Mouse (Mus musculus) kidney, adult 11 months (tissue): ENCODE measurements around the gene Rbks.
A peak's percentile ranks its signal among the peaks of the same experiment; 100 is the strongest.
"Not testable (repeated sequence)": the region's sequence is repeated elsewhere in the genome, so short reads cannot be mapped to it uniquely, and the experiment has no call there.

Experiments used
- DNase-seq: peaks from one replicate; pipeline ENCODE4 v3.0.0; 2022

Rbks gene

DNA sequence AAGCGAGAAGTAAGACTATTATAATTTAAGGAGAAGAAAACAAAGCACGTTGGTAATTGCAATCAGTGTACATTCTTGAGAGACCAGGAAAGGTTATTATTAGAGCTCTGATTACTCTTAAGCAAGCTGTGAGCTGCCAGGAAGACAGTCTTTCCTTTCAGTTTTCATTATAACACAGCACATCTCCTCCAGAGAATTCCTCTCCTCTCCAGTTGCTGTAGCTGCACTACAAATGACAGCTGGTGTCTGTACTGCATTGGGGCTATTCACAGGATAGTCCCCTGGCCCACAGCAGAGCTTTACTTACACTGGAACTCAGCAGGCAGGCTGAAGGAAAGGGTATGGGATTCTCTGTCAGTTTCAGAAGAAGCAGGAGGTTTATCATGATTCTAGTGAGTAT, 24.0 kb downstream of the Rbks start:
- no peak for DNase-seq

DNA sequence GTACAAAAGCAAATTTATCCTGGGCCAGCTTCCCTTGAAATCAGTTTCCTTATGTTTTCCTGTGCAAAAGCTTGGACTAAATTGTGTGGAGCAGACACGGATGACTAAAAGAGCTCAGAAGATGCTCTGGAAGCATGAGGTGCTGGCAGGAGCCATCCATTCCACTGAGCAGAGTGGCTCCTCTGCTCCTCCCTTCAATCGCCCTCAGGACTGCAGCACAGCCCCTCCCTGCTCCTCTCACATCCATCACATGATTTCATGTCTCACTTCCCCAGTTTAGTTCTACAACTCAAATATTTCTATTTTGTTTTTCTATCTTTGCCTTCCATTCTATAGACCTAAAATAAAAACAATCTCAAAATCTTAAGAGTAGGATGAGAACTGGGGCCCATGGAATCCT, 26.3 kb downstream of the Rbks start:
- DNase-seq: no peak

DNA sequence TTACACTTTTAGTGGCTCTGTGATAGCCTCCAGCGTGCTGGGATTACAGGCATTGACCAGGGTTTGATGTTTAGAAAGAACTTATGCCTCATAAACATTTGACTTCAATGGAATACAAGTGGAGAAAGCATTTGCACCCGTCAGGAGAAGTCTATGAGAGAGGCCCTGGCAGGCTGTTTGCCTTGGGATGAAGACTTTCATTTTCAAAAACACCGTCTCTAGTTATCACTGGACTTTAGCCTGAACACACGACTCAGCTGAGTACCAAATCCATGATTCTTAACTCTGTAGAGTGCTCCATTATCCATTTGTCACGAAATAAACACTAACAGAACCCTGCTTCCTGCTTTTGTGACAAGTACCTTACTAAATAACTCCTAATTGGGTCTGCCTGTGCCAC, 27.4 kb downstream of the Rbks start:
- no peak for DNase-seq

DNA sequence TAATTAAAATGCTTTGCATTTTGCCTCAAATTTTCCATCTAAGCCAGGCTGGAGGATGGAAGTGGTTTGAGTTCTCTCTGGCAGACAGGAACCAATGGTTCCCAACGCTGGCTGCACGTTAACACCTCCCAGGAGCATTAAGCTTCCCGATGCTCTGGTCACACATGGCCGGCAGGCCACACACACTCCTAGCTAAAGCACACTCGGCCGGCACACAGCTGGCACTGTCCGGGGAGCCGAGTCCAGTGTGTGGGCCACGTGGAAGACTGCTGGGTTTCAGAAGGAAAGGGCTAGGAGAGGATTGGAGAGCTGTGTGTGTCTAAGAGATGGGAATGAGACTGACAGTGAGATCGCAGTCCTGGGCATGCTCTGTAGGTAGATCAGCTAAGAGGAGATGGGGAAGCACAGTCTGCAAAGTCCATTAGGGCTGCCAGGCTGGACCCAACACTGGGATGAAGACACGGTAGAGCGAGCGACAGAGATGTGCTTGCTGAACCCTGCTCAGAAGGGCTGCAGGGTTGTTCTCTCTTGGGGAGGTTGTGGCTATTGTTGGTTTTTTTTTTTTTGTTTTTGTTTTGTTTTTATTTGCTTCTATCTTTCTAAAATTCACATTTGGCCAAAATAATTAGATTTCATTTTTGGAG, 29.0 kb downstream of the Rbks start:
- no peak for DNase-seq

DNA sequence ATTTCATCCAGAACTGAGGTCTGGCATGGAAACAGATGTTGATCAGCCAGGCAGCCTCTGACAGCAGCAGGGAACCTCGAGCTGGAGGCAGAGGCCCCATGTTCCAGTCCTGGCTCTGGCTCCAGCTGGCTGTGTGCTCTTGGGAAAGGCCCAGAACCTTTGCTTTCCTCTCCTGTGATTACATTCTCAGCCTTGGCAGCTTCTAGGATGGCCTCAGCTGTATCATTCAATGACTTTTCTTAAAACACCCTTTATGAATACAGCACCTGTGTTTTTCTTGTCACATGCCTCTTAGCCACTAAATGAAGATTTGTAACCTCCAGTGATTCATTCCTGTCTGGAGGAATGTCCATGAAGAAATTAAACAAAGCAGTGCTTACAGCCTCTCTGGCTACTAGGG, 31.3 kb downstream of the Rbks start:
- DNase-seq: no peak

DNA sequence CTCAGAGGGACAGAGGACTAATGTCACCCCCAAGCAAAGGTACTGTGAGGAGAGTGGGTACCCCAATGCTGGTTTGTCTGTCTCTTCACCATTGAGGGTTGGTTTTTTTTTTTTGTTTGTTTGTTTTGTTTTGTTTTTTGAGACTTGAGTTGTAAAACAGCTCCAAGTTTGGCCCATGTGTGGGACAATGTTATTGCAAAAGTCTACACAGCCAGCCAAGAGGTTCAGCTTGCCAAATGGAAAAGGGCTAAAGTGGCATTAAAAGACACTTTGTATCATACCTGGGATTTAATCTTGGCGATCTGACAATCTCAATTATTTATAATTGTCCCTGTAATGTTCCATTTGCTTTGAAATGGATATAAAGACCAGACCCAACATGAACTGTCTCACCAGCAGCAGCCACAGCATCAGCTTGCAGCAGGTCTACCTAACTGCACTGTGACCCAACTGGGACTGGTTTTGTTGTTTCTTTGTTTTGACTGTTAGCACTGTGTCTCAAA, 41.7 kb downstream of the Rbks start:
- no peak for DNase-seq

DNA sequence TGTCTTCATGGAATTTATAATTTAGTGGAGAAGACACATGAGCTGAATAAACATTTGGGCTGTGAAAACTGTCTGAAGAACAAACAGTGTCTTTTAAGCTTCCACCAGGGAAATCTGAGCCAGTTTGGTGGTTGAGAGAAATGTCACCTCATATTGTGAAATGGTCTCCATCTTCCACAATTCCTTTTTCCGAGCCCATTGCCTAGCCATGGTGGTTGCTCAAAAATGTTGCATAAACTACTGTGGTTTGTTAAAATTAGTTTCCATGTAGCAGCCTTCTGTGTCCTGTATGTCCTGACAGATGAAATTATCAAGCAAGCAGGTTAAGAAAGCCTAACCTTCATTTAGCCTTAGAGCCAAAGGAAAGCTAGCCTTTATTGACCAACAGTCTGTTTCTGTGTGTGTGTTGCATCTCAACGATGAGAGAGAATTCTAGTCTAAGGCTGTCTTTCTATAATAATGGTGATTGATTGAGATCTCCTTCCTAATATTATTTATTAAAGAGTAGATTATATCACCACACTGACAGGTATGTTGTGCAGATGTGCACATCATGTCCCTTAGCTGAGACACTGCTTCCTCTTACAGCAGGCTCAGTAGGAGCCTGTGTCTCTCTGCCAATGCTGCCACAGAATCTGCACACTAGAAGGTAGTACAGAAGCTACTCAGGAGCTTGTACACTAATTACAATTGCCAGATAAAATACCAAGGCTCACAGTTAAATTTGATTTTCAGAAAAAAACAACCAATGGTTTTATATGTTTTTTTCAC, 46.7 kb downstream of the Rbks start:
- DNase-seq: no peak

DNA sequence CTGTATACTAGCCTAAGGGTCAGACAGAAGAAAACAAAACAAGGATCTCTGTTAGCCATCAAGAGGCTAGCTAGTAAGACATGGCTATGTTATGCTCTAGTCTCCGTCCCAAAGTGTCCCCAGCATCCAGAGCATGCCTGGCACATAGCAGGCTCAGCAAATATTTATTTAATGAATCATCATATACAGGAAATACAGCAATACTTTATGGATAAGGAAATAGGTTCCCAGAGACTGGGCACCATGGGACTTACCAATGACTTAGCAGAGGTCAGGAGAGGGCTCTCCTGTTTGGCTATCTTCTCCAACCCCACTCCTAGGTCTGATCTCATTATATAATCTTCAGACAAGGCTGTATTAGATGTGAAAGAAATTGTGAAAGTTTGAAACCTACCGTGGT, 50.1 kb downstream of the Rbks start:
- no peak for DNase-seq

DNA sequence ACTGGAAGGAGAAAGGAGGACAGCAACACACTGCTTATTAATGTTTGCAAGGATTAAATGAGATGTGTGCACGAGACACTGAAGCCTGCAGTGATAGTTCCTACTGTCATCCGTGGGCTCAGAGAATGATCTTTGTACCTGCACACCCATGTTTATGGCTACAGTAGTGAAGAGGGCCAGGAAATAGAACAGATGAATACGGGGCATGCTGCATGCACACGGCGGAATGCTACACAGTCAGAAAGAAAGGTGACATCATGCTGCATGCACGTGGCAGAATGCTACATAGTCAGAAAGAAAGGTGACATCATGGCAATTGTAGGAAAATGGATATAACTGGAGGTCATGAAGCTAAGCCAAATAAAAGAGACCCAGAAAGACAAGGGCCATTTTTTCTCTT, 50.9 kb downstream of the Rbks start:
- no peak for DNase-seq

DNA sequence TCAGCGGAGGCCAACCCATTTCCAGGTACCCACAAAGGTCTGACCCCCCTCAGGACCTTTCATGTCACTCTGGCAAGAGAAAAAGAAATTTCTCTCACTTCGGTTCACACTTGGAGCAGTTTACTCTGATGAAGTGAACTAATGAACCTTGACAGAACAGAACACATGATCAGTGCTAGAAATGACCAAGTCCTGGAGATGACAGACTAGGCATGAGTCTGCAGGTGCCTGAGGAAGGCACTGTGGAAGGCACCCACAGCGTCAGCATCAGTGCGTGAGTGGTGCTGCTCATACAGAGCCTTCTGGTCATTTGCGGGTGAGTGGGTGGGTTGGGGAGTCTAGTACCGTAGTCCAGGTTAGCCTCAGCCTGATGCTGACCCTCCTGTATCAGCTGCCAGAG, 51.6 kb downstream of the Rbks start:
- DNase-seq: no peak

DNA sequence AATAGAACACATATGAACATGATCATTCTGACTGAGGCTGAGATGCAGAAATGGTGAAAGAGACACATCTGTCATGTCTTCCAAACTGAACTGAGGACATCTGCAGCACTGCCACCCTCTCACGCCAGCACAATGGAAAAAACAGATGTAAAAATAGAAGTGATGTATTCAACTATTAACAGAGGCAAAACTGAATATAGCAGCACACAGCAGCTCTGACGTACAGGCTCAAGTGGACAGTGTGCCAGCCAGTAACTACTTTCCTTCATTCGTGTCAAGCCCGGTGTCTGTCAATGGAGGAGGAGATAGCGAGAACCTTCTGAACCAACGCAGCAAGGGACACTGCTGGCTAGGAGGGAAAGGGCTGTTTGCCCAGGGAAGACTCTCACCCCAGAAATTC, 52.6 kb downstream of the Rbks start:
- DNase-seq: no peak

DNA sequence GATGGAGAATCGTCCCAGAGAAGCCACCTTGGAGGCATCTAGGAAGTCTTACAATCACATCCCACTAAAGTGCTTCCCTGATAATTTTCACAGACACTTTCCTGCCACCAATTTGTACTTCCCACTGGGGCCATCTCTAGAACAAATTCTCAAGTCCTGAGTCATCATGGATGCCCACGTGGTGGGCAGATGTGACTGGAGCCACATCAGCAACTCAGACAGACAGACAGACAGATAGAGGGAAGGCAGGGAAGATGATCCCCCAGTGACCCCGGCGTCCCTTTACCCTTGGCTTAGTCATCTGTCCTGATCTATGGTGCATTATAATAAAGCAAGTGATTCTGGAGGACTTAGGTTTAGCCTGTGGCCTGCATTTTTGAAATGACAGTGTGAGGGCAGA, 53.2 kb downstream of the Rbks start:
- DNase-seq: no peak

DNA sequence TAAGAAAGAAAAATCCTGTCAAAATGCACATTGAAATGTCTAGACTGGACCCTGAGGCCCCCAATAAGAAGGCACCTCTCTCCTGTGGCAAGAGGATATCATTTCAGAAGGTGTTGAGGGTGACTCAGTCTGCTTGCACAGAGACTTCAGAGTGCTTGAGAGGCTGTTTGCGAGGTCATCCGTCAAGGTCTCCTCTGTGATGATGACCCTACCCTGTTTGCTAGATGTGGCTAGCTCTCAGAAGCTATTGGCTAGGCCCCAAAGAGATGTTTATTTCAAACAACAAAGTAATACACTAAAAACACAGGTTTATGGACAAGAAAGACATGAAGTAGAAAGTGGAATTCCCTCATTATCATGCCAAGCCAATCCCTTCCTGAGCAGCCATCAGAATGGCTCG, 55.1 kb downstream of the Rbks start:
- no peak for DNase-seq

DNA sequence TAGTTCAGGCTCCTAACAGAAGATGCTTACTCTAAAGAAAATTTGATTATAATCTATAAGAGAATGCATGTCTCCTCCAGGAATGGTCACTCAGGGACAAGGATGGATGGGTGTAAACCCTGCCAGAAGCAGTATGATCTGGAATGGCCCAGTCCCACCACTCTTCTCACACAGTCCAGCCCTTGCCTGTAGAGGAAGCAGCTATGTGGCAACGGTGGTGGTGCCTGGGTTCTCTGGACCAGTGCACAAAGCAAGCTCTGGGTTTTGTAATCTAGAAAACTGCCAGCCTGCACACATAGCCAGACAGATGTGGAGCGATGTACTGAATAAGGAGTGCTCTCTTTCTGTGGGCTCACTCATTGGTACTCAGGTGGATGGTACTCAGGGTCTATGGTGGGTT, 56.9 kb downstream of the Rbks start:
- no peak for DNase-seq

DNA sequence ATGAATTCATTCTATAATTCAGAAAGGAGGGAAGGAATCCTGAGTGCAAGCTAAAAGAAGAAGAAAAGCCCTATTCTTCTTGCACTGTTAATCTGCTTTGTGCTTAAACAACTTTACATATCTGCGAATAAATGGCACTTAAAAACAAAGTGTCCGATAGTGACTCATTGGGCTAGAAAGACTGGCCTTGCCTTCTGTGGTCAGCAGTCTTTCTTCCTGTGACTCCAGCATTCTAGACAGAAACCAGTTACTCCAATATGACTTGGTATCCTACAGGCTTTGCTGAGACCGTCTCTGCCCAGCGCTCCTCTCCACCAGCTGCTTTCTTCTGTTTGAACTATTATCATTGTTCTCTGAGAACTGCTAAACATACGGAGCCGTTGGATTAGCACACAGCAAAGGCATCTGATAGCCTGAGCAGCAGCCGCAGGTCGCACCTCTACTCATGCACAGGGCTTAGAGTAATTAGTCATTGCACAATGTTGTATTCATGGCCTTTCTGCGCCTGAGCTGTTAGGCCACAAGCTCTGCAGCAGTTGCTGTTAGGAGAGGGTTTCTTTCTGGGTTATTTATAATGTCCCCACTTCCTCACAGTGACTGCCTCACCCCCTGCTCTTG, 60.7 kb downstream of the Rbks start:
- DNase-seq: no peak

DNA sequence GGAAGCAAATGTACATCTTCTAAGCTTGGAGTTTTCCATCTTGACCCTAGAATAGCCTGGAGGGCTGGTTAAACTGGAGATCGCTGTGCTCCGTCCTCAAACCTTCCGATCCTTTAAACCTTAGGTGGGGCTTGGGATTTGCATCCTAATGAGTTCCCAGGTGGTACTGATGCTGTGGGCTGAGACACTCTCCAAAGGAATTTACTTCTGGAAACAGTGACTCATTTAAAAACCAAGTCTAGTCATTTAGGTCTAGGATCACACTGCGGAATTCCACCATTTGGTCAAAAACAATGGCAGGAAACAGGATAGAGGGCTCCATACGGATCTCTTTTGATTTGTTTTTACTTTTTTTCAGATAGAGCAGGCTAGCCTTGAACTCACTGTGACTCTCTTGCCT, 62.7 kb downstream of the Rbks start:
- no peak for DNase-seq

DNA sequence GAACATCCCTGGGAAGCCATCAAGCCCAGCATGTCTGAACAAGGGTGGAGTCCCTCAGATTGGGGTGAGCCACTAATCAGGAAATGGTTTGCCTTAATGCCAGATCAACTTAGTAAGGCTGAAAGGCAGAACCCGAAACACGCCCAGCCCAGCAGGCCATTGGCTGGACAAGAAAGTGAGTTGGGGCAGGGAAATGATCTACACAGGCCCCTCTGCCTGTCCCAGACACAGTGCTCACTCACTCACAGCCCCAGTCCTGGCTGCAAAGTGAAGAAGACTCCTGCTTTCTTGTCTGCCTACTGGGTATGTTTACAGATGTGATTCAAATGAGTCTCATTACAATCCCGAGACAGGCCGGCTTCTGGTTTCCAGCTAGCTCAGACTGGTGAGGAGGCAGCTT, 63.3 kb downstream of the Rbks start:
- no peak for DNase-seq

DNA sequence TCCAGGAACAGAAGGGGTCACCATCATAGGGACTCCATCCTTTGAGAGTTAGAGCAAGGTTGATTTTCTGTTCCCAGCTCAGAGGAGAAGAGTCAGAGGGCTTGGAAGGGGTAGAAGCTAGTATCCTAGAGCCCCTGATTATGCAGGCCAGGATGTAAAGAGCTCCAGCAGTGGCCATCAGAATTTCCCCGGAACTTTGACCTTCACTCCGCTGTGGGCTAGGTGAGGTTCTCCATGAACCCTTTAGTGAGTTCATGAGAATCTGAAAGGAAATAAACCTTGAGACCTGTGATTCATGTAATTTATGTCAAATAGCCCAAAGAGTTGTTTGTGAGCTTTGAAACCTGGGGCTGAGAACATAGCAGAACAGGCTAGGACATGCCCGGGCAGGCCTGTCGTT, 66.3 kb downstream of the Rbks start:
- DNase-seq: not testable (repeated sequence)

DNA sequence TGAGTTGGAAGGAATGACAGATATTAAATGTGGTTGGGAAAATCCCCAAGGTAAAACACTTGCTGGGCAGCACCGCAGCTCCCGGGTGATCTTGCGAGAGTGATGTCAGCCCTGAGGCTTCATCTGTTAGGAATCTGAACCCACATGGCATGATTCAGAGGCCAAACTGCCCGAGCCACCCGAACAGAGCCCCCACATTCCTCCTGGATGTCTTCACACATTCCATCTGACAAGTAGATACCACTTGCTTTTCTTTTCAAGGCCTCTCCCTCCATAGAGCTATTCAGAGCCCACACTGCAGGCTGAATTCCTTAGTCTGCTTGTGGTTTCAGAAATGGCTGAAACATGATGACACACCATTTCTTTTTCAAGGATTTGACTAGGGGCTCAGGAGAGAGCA, 67.4 kb downstream of the Rbks start:
- DNase-seq: peak; percentile 28

DNA sequence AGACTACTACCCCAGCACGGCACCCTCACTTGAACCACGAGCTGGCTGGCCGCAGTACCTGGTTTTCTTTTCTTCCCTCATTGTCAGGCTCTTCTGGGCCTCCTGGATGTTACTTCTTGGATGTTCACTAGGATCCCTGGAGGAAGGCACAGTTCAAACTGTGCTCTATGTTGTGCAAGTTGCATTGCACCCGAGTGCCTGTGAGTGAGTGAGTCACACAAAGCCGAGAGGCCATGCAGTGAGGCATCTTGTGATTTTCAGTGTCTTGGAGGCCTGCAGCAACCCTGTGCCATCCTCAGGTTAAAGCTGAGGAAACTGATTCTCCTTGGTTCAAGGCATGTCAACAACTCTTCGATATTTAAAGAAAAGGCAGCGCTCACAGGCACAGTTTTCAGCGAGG, 68.9 kb downstream of the Rbks start:
- no peak for DNase-seq

DNA sequence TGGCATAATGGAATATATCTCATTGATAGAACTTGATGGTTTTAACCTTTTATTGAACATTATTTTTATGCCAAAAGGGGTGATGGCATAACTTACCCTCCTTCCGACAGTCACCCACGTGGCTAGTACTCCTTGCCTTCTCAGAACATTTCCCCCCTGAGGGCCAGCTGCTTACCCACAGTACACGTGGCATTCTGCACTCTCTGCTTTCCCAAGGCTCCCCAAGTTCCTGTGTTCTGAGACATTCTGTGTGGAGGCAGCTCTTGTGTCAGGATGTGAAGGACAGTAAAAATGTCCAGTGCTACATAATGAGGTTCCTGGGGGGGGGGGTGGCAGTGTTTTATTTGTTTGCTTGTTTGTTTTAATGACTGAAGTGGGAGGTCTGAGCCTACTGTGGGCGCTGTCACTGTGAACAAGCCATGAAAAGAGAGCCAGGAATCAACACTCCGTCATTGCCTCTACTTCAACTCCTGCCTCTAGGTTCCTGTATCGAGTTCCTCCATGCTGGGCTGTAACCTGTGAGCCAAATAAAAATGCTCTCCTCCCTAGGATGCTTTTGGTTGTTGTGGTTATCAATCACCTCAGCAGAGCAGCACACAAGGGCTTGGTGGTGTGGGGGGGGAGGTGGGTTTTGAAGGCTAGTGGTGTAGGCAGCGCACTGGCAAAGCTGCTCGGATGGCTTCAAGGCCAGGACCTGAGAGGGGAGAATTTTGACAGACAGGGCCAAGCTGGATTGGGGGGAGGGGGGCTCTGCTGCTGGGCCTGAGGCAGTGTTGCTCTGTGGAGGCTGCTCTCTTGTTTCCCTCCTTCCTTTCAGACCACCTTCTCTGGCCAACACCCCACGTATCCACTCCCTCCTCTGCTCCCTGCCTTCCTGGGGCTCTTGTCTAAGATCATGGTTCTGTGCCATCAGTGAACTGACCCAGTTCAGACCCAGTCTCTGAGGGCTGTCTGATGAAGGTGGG, 69.6 kb downstream of the Rbks start:
- no peak for DNase-seq

DNA sequence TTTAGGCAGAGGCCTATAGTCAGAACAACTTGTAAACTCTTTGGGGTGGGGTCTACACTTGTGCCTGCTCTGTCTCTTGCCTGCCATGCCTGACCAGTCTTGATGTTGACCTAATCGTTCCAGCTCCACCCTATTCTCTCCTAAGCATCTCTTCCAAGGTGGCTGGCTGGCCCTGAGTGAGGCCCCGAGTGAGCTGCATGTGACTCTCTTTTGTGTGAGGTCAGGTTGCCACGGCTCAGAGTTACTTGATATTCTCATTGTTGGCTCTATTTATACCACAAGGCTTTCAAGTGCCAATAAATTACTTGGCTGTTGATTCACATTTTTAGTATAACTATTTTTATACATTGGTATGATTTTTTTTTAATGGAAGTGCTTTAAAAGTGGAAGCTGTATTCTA, 70.3 kb downstream of the Rbks start:
- no peak for DNase-seq

DNA sequence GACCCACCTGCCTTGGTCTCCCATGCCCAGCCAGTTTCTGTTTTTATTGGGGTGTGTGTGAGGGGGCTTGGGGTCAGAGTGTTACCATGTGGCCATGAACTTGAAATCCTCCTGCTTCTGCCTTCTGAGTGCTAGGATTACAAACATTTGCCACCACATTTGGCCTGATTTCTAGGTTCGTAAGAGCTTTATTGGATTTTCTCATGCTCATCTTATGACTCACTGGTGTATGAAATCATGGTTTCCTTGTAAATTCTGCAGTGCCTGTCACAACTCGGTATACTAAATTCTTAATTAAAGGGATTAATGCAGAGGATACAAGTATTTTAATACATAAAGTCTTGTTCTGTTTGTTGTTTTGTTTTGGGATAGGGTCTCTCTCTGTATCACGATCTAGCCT, 77.1 kb downstream of the Rbks start:
- no peak for DNase-seq
